Mouse (Mus musculus) lung, adult 2 months (tissue): ENCODE measurements around the gene 2210408I21Rik.

ENCODE experiments used
- CTCF ChIP-seq: fragments of 200-500 bp; IDR thresholded peaks from 2 replicates; pipeline ENCODE4 v1.5.1; 2011; ENCODE audit warnings: mild to moderate bottlenecking, low read length, control low read depth; ENCODE audit not compliant: insufficient read depth
- POLR2A ChIP-seq: fragments of 200-500 bp; IDR thresholded peaks from 2 replicates; pipeline ENCODE4 v1.6.1; 2011; ENCODE audit warnings: low read depth, mild to moderate bottlenecking, control low read depth, low read length, borderline replicate concordance; ENCODE audit errors: extremely low read depth

- TF ChIP-seq CTCF (no peak), POLR2A (no peak)
Observed at GRCm38 (mm10) chr13:77400762-77401161, 265.4 kb downstream of the 2210408I21Rik start.
